Mouse (Mus musculus) testis, adult 2 months (tissue): Measurements from ENCODE around the gene Get4.

Experiments
- CTCF ChIP-seq: fragments of 200-500 bp; IDR thresholded peaks from 2 replicates; pipeline ENCODE4 v1.5.1; 2012; ENCODE audit warnings: low read depth, mild to moderate bottlenecking, inconsistent platforms, low read length, moderate library complexity; ENCODE audit not compliant: control insufficient read depth, insufficient read depth, insufficient replicate concordance
- POLR2A ChIP-seq: fragments of 200-500 bp; IDR thresholded peaks from 2 replicates; pipeline ENCODE4 v1.6.1; 2012; ENCODE audit warnings: low read depth, mild to moderate bottlenecking, inconsistent platforms, low read length, moderate library complexity; ENCODE audit not compliant: control insufficient read depth

DNA sequence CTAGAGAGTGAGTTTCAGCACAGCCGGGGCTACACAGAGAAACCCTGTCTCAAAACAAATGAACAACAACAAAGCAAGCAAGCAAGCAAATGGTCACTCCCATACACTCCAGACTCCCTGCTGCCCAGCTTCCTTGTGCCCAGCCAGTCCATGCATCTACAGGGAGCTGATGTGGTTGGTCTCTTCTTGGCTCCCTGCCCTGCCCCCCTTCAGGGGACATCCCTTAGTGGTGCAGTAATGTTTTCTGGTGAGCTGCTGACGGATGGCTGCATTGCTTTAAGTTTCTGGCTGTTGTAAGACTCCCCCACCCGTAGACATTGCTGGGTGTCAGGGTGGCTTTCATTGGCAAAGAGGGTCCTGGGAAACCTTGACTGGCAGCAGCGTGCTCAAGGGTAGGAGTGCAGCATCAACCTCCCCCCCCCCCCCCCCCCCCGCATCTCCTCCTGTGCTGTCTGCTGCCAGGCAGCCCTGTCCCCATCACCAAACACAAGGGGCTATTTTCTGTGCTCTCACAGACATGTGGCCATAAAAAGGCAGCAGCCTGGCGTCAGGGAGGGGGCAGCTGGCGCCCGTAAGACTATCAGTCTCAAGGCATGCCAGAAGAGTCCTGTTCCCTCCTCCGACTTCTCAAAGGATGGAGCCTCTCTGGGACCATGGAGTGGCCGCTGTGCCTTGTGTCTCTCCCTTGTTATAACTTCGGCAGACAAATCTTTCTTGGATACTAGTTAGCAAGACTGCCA is 29.4 kb downstream of the Get4 start:
- TF ChIP-seq CTCF (no peak), POLR2A (no peak)
